Mouse (Mus musculus) lung, postnatal 10 days (tissue): ENCODE results near the gene Hepacam.

Experiments
- DNase-seq: peaks from one replicate; pipeline ENCODE4 v3.0.0; 2021

Hepacam gene

GRCm38 (mm10) chr9:37384284-37385182 is 17.4 kb downstream of the Hepacam start:
- DNase-seq = peak; percentile 60

GRCm38 (mm10) chr9:37390891-37391290 is 23.7 kb downstream of the Hepacam start:
- DNase-seq = no peak

- no peak for DNase-seq
These were observed 24.9 kb downstream of the Hepacam start for GRCm38 (mm10) chr9:37392071-37392470.

- DNase-seq = no peak
These were observed 26.5 kb downstream of the Hepacam start for GRCm38 (mm10) chr9:37393482-37394131.

GRCm38 (mm10) chr9:37400585-37400984 is 33.4 kb downstream of the Hepacam start:
- DNase-seq = peak; percentile 68

- DNase-seq = peak; percentile 75
These were observed 34.7 kb downstream of the Hepacam start, which contains the start of gene Robo4 for GRCm38 (mm10) chr9:37401802-37402201. Gene Robo4 (plus strand): TSS chr9:37401897.

GRCm38 (mm10) chr9:37402501-37402900 is 35.4 kb downstream of the Hepacam start:
- DNase-seq = no peak

GRCm38 (mm10) chr9:37403011-37403410 is 35.9 kb downstream of the Hepacam start:
- DNase-seq = no peak

- DNase-seq = no peak
These were observed 39.2 kb downstream of the Hepacam start for GRCm38 (mm10) chr9:37406372-37406771.

GRCm38 (mm10) chr9:37407850-37408502 is 40.8 kb downstream of the Hepacam start:
- no peak for DNase-seq

- DNase-seq = no peak
These were observed 42.7 kb downstream of the Hepacam start for GRCm38 (mm10) chr9:37409698-37410445.

GRCm38 (mm10) chr9:37412989-37413388 is 45.8 kb downstream of the Hepacam start:
- DNase-seq = no peak

- no peak for DNase-seq
These were observed 47.5 kb downstream of the Hepacam start for GRCm38 (mm10) chr9:37414666-37415065.

GRCm38 (mm10) chr9:37418791-37419190 is 51.6 kb downstream of the Hepacam start:
- DNase-seq = no peak

GRCm38 (mm10) chr9:37420676-37421075 is 53.5 kb downstream of the Hepacam start:
- DNase-seq = peak; percentile 92

- DNase-seq = peak; percentile 41
These were observed 54.1 kb downstream of the Hepacam start for GRCm38 (mm10) chr9:37421239-37421638.

- no peak for DNase-seq
These were observed 62.2 kb downstream of the Hepacam start for GRCm38 (mm10) chr9:37429326-37429725.

GRCm38 (mm10) chr9:37430582-37430981 is 63.4 kb downstream of the Hepacam start:
- peak; percentile 91 for DNase-seq

- peak; percentile 80 for DNase-seq
These were observed 65.0 kb downstream of the Hepacam start for GRCm38 (mm10) chr9:37432026-37432666.

GRCm38 (mm10) chr9:37432720-37433421 is 65.7 kb downstream of the Hepacam start, which contains the start of gene Robo3:
Gene Robo3 (minus strand): TSS chr9:37433246.
- no peak for DNase-seq

- DNase-seq = peak; percentile 54
These were observed 66.8 kb downstream of the Hepacam start for GRCm38 (mm10) chr9:37433823-37434560.
